ENCODE assay signal across 8 mouse cellular contexts in genomic region chr5:74311200-74311825, GRCm38 (mm10).
DNase-seq lines count a peak whose midpoint lies in the region; ATAC-seq and TF ChIP-seq lines count a peak whose summit lies in the region.

No protein-coding gene starts in this region.

- no peaks in the 10 kb centered on the region for H3K4me1 ChIP-seq in thymus, adult 2 months (replicated peaks; ENCODE audit: control insufficient read depth, insufficient read depth, low read length)

- peak; percentile 59 for DNase-seq in adrenal gland, postnatal 14 days
- no peak for DNase-seq in adrenal gland, postnatal 25 days
- DNase-seq in B cell, adult 2 months: peak; percentile 29 to 36
- peak; percentile 34 for DNase-seq in c-Kit-positive CD71-positive TER-119-negative erythroid progenitor cells, embryonic 14.5 days (ENCODE audit: low read depth)
- DNase-seq in gastrocnemius, postnatal 10 days: peak; percentile 44
- DNase-seq in kidney, postnatal 36 days: peak; percentile 53 to 60
- DNase-seq in thymus, adult 2 months: peak; percentile 63

- no peak for TF ChIP-seq POLR2A in thymus, adult 2 months (IDR thresholded peaks at IDR 0.05; ENCODE audit: control insufficient read depth, extremely low read depth, insufficient read depth, low read length, poor library complexity)

- 65% methylated on average over 6 of the region's 6 CpGs for WGBS in thymus, adult 2 months

- TF ChIP-seq CTCF in thymus, adult 2 months (IDR thresholded peaks at IDR 0.05; ENCODE audit: borderline replicate concordance, control insufficient read depth, extremely low read depth, insufficient read depth, low read length, poor library complexity): no peak

- no peaks in the 10 kb centered on the region for H3K36me3 ChIP-seq in thymus, adult 2 months (ENCODE audit: control insufficient read depth, insufficient read depth, low read length)

- ATAC-seq in megakaryocyte progenitor cell, adult 5-6 weeks (replicated peaks; ENCODE audit: poor library complexity): peak; percentile 46; the same call in 1 of the 2 replicates

- no peak overlapping the region for H3K4me3 ChIP-seq in thymus, adult 2 months (ENCODE audit: control insufficient read depth, insufficient read depth, low read length)

- H3K27me3 ChIP-seq in thymus, adult 2 months (ENCODE audit: control insufficient read depth, insufficient read depth, low read length): no peaks in the 10 kb centered on the region

- H3K27ac ChIP-seq in thymus, adult 2 months (ENCODE audit: control insufficient read depth, insufficient read depth, low read length): no peak overlapping the region
